Mouse (Mus musculus): ENCODE data around the gene Daam1. TPM values are rescaled to one million over a fixed set of nuclear protein-coding genes. Genes with fewer than 3 reads are reported as not detected.

Daam1 gene
- polyA plus RNA-seq, 1 experiment from 2014 or later = 11.6 TPM

- H3K9me3 ChIP-seq = no peaks in the 10 kb centered on the region
- 0 out of 2 replicates have a peak, but pooled peaks cover 7% of the 10 kb centered on the region for H3K4me1 ChIP-seq (replicated peaks)
- no peak for DNase-seq (ENCODE audit: low spot score)
- 77% methylated on average over 1 of the region's 1 CpGs for WGBS
- peaks cover 93% of the 10 kb centered on the region for H3K36me3 ChIP-seq
- no peak overlapping the region for H3K4me3 ChIP-seq
- H3K27me3 ChIP-seq (ENCODE audit: insufficient read depth, poor library complexity, severe bottlenecking) = no peaks in the 10 kb centered on the region
- no peak overlapping the region for H3K27ac ChIP-seq
Measured at GRCm38 (mm10) chr12:71975626-71976025, 144.7 kb downstream of the Daam1 start.

- Histone ChIP-seq H3K9me3 (no peaks in the 10 kb centered on the region), H3K27ac (no peak overlapping the region), H3K4me3 (no peak overlapping the region), H3K4me1 (replicated peaks) (0 out of 2 replicates have a peak, but pooled peaks cover 7% of the 10 kb centered on the region), H3K27me3 (ENCODE audit: insufficient read depth, poor library complexity, severe bottlenecking) (no peaks in the 10 kb centered on the region), H3K36me3 (peaks cover 96% of the 10 kb centered on the region)
- WGBS = 78% methylated on average over 7 of the region's 7 CpGs
- DNase-seq (ENCODE audit: low spot score) = no peak
Measured at GRCm38 (mm10) chr12:71976361-71976960, 145.6 kb downstream of the Daam1 start.

- H3K27me3 ChIP-seq (ENCODE audit: insufficient read depth, poor library complexity, severe bottlenecking) = no peaks in the 10 kb centered on the region
- H3K4me3 ChIP-seq = no peak overlapping the region
- H3K36me3 ChIP-seq = peaks cover 96% of the 10 kb centered on the region
- WGBS = 91% methylated on average over 7 of the region's 7 CpGs
- H3K27ac ChIP-seq = no peak overlapping the region
- no peak for DNase-seq (ENCODE audit: low spot score)
- no peaks in the 10 kb centered on the region for H3K9me3 ChIP-seq
- 0 out of 2 replicates have a peak, but pooled peaks cover 7% of the 10 kb centered on the region for H3K4me1 ChIP-seq (replicated peaks)
Measured at GRCm38 (mm10) chr12:71977364-71977763, 146.5 kb downstream of the Daam1 start.

GRCm38 (mm10) chr12:71978513-71979352 lies 147.9 kb downstream of the Daam1 start:
- Histone ChIP-seq H3K36me3 (peaks cover 96% of the 10 kb centered on the region), H3K9me3 (no peaks in the 10 kb centered on the region), H3K27me3 (ENCODE audit: insufficient read depth, poor library complexity, severe bottlenecking) (no peaks in the 10 kb centered on the region), H3K4me1 (replicated peaks) (0 out of 2 replicates have a peak, but pooled peaks cover 4% of the 10 kb centered on the region), H3K27ac (no peak overlapping the region), H3K4me3 (no peak overlapping the region)
- DNase-seq (ENCODE audit: low spot score) = no peak
- 64% methylated on average over 12 of the region's 12 CpGs for WGBS

- Histone ChIP-seq H3K27ac (no peak overlapping the region), H3K36me3 (peaks cover 97% of the 10 kb centered on the region), H3K9me3 (no peaks in the 10 kb centered on the region), H3K4me1 (replicated peaks) (0 out of 2 replicates have a peak, but pooled peaks cover 4% of the 10 kb centered on the region), H3K4me3 (no peak overlapping the region), H3K27me3 (ENCODE audit: insufficient read depth, poor library complexity, severe bottlenecking) (no peaks in the 10 kb centered on the region)
- DNase-seq (ENCODE audit: low spot score) = no peak
- 86% methylated on average over 6 of the region's 6 CpGs for WGBS
Measured at GRCm38 (mm10) chr12:71980166-71980565, 149.3 kb downstream of the Daam1 start.

DNA sequence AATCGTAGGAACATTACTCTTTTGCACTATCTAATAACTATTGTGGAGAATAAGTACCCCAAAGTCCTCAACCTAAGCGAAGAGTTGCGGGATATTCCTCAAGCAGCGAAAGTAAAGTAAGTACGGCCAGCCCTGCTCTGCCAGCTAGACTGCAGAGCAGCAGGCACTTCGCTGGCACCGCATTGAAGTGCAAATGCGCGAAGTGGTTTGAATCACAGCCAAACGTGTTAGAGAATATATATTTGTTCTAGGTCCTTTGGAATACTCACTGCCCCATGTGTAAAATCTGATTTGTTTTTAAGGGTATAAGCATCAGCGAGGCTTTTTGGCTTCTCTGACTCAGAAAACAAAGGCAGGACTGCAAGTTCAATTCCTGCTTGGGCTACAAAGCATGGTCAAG lies 149.9 kb downstream of the Daam1 start:
- peaks cover 96% of the 10 kb centered on the region for H3K36me3 ChIP-seq
- H3K27ac ChIP-seq = no peak overlapping the region
- H3K9me3 ChIP-seq = no peaks in the 10 kb centered on the region
- H3K27me3 ChIP-seq (ENCODE audit: insufficient read depth, poor library complexity, severe bottlenecking) = no peaks in the 10 kb centered on the region
- 0 out of 2 replicates have a peak, but pooled peaks cover 4% of the 10 kb centered on the region for H3K4me1 ChIP-seq (replicated peaks)
- H3K4me3 ChIP-seq = no peak overlapping the region
- 95% methylated on average over 11 of the region's 11 CpGs for WGBS
- DNase-seq (ENCODE audit: low spot score) = no peak

GRCm38 (mm10) chr12:71981250-71981649 lies 150.4 kb downstream of the Daam1 start:
- no peak for DNase-seq (ENCODE audit: low spot score)
- Histone ChIP-seq H3K27me3 (ENCODE audit: insufficient read depth, poor library complexity, severe bottlenecking) (no peaks in the 10 kb centered on the region), H3K4me1 (replicated peaks) (0 out of 2 replicates have a peak, but pooled peaks cover 4% of the 10 kb centered on the region), H3K9me3 (no peaks in the 10 kb centered on the region), H3K27ac (no peak overlapping the region), H3K36me3 (peaks cover 96% of the 10 kb centered on the region), H3K4me3 (no peak overlapping the region)
- WGBS = 88% methylated on average over 8 of the region's 8 CpGs

GRCm38 (mm10) chr12:71981791-71982190 lies 150.9 kb downstream of the Daam1 start:
- no peak for DNase-seq (ENCODE audit: low spot score)
- H3K27ac ChIP-seq = no peak overlapping the region
- H3K27me3 ChIP-seq (ENCODE audit: insufficient read depth, poor library complexity, severe bottlenecking) = no peaks in the 10 kb centered on the region
- no peak overlapping the region for H3K4me3 ChIP-seq
- peaks cover 96% of the 10 kb centered on the region for H3K36me3 ChIP-seq
- H3K4me1 ChIP-seq (replicated peaks) = 0 out of 2 replicates have a peak, but pooled peaks cover 4% of the 10 kb centered on the region
- H3K9me3 ChIP-seq = no peaks in the 10 kb centered on the region
- WGBS = 82% methylated on average over 5 of the region's 5 CpGs

GRCm38 (mm10) chr12:71983102-71983715 lies 152.3 kb downstream of the Daam1 start:
- no peaks in the 10 kb centered on the region for H3K9me3 ChIP-seq
- 0 out of 2 replicates have a peak, but pooled peaks cover 4% of the 10 kb centered on the region for H3K4me1 ChIP-seq (replicated peaks)
- no peak overlapping the region for H3K4me3 ChIP-seq
- no peak for DNase-seq (ENCODE audit: low spot score)
- H3K27me3 ChIP-seq (ENCODE audit: insufficient read depth, poor library complexity, severe bottlenecking) = no peaks in the 10 kb centered on the region
- WGBS = 87% methylated on average over 10 of the region's 10 CpGs
- H3K36me3 ChIP-seq = peaks cover 96% of the 10 kb centered on the region
- no peak overlapping the region for H3K27ac ChIP-seq

- Histone ChIP-seq H3K4me3 (no peak overlapping the region), H3K36me3 (peaks cover 98% of the 10 kb centered on the region), H3K27me3 (ENCODE audit: insufficient read depth, poor library complexity, severe bottlenecking) (no peaks in the 10 kb centered on the region), H3K9me3 (no peaks in the 10 kb centered on the region), H3K4me1 (replicated peaks) (no peaks in the 10 kb centered on the region), H3K27ac (no peak overlapping the region)
- DNase-seq (ENCODE audit: low spot score) = no peak
- 95% methylated on average over 2 of the region's 2 CpGs for WGBS
Measured at GRCm38 (mm10) chr12:71987161-71987560, 156.3 kb downstream of the Daam1 start.

- H3K4me3 ChIP-seq = no peak overlapping the region
- no peaks in the 10 kb centered on the region for H3K9me3 ChIP-seq
- H3K4me1 ChIP-seq (replicated peaks) = no peaks in the 10 kb centered on the region
- no peaks in the 10 kb centered on the region for H3K27me3 ChIP-seq (ENCODE audit: insufficient read depth, poor library complexity, severe bottlenecking)
- WGBS = 86% methylated on average over 4 of the region's 4 CpGs
- no peak for DNase-seq (ENCODE audit: low spot score)
- no peak overlapping the region for H3K27ac ChIP-seq
- peaks cover 99% of the 10 kb centered on the region for H3K36me3 ChIP-seq
Measured at GRCm38 (mm10) chr12:71987885-71988284, 157.0 kb downstream of the Daam1 start.

- Histone ChIP-seq H3K27ac (no peak overlapping the region), H3K36me3 (peaks cover 99% of the 10 kb centered on the region), H3K4me1 (replicated peaks) (peaks cover 8% of the 10 kb centered on the region; the same call in 1 of the 2 replicates), H3K27me3 (ENCODE audit: insufficient read depth, poor library complexity, severe bottlenecking) (no peaks in the 10 kb centered on the region), H3K9me3 (no peaks in the 10 kb centered on the region), H3K4me3 (no peak overlapping the region)
- no peak for DNase-seq (ENCODE audit: low spot score)
- 97% methylated on average over 17 of the region's 17 CpGs for WGBS
Measured at GRCm38 (mm10) chr12:71989596-71989995, 158.7 kb downstream of the Daam1 start.

Data from hindbrain, embryonic 10.5 days (tissue).